Mouse (Mus musculus) testis, postnatal 14 days (tissue): ENCODE results near the gene Deup1.
"Not testable (repeated sequence)": the region's sequence is repeated elsewhere in the genome, so short reads cannot be mapped to it uniquely, and the experiment has no call there.

ENCODE experiments used
- DNase-seq: peaks from one replicate; pipeline ENCODE4 v3.0.0; 2021; ENCODE audit warnings: low spot score

The Deup1 gene

DNA sequence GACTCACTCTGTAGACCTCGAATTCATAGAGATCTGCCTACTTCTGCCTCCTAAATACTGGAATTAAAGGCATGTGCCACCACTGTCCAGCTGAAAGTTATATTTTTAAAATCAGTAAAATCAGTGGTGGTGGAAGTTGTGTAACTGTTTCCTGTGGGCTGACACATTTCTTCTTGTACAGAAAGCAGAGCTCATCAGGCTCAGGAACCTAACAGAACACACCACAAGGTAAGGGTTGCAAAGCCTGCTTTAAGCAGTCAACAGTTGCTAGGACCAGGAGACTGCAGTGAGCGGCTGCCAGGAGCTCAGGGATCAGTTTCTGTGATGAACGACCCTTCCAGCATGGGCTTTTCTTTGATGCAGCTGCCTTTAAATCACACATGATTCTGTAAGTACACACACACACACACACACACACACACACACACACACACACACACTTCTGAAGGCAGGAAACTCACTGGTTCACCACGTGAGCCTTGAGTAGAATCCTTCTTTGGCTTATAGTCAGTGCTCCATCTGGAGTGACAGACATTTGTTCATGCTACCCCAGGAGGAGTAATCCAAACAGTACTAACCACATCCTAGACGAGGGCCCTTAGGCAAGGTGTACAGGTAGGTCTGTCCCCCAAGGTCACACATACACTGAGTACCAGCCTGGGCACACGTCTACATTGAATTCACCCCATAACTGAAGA is 40.4 kb downstream of the Deup1 start:
- DNase-seq: no peak

DNA sequence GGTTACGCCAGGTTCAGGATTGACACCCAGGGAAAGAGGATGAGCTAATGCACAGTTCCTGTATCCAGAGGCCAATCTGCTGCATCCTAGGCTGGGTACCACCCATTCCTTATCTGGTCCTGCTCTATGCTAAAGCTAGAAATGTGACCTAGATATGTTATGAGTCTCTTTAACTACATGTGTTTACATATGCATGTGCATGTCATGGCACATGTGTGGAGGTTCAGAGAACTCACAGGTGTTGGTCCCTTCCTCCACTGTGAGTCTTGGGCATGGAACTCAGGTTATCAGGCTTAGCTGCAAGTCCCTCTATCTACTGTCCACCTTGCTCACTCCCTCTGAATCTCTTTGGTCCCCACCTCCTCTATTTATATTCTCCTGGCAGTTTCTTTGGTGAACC is 41.8 kb downstream of the Deup1 start:
- no peak for DNase-seq

DNA sequence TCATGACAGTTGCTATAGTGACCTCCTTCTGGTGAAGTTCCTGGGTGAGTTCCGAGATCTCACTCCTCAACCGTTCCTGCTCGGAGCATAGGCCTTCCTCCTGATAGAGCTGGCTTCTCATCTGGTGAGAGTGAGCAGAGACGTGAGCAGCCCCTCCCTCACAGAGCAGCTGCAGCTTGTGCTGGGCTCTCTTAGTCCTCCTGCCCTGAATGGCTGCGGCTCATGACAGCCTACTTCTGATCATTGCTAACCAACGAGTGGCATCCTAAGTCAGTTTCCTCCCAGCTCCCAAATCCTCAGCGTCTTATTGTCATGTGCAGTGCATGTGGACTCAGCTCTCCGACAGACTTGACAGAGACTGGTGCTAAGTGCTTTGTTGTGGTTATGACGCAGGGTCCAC is 43.5 kb downstream of the Deup1 start:
- no peak for DNase-seq

DNA sequence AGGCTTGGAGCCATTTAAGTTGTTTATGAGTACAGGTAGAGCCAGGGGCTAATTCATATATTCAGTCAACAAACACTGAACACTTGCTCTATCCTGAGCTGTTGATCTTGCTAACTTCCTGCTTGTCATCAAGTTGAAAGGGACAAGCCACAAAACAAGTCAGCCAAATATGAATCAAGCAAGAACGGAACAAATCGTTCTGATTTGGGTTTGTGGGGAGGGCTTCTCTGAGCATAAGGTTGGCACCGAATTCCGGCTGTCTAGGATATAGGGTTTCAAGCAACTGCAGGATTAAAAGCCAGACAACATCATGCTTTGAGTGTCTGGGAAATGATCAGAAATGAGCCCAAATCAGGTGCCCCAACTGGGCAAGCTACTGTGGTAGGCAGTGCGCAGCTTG is 45.7 kb downstream of the Deup1 start:
- DNase-seq: no peak

DNA sequence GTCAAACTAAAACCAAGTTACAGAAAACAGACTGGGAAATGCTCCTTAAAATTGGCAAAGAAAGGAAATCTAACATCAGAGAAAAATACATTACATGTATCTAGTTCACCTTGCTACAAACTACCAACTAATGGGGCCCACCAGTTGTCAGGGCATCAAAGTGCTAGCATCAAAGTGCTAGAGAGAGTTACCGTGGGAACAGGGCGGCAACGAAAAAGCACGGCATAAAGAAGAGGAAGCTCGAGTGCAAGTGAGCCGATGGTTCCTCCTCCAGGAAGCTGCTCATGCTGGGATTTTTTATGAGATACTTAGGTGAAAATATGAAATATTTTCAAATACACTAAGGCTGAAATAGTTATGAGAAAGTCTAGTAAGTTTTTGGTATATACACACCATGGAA is 47.6 kb downstream of the Deup1 start:
- DNase-seq: no peak

DNA sequence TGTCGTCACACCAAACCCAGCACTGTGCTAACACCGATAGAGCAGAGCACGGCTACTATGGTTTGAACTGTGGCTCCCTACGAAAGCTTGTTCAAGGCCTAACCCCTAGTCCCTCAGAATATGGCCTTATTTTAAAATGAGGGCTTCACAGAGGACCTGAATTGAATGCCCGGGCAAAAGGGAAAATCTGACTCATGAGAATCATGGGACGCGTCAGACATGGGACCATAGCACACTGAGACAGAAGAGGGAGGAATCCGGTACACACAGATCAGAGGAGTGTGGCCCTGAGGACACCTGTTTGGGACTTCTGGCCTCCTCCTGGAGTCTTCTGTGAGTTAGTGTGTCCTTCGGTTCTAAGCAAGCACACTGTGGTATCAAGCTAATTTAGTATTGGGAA is 48.8 kb downstream of the Deup1 start:
- no peak for DNase-seq

DNA sequence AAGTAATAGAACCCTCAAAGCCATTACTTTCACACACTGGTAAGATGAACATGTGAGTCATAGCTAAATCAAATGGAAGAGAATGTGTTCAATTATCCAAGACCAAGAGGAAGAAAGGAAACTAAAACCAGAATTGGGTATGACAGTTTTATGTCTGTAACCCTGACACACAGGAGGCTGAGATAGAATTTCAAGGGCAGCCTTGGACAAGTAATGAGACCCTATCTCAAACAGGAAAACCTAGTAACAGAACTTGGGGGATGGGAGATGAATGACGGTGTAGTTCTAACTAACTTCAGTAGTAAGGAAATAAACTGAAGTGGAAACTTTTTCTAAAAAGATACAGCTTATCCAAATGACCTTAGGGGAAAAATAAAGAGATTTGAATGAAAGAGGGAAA is 49.3 kb downstream of the Deup1 start:
- no peak for DNase-seq

DNA sequence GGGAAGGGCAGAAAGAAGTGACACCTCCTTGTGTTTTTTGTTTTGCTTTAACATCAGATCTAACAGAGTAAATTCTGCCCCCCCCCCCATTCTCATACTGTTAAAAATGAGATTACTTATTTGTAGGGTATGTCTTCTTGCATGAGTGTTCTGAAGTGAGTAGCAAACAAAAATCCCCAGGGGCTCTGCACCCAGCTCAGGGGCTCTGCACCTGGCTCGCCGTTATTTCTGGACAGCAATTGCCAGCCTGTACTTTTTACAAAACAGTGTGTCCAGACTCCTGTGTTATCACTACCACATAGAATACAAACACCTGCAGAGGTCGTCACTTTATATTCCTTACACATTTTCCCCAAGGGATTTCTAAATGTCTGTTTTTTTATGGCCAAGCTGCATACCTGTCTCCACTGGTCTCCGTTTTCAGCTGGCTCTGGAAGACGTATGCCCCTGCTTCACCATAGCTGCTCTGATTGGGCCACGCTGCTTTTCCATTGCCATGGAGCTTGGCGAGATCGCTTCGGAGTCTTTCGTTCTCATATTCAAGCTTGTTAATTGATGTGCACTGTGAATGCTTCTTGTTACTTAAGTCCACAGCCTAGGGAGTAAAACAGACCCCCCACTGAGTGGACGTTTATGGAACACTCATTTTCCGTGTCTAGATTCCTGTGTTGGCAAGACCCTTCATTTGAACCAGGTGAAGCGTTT is 52.8 kb downstream of the Deup1 start:
- no peak for DNase-seq

DNA sequence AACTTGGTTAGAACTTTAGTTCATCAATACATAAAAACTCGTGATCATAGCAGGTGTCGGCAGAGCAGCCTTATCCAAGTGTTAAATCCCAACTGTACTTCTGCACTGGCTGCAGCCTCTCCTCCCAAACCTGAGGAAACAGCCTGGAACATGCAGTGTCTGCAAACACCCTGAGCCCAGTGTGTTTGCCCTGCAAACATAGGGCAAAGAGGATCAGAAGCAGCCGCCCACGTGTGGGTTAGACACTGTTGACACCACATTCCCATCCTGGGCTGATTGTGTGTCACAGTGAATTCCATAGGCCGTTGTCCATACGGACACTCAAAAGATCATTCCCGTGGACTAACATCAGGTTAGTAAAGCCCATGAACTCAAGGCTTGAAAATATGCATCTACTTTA is 65.4 kb downstream of the Deup1 start:
- no peak for DNase-seq

DNA sequence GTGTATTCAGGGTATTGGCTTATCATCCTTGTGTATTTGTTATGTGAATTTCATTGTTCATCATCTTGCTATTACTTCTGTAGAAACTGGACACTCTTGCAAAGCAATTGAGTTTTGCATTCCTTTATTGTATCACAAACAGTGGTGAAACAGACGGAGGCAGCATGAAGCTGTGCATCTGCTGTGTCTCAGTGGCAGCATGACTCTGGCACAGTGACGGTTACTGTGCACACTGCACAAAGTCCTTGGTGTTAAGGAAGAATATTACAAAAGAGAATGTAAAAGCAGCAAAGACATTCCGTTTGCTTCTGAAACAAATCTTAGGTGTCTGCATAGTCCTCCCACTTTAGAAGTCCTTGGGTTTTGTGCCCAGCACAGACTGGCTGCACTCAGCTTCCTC is 67.3 kb downstream of the Deup1 start:
- no peak for DNase-seq

DNA sequence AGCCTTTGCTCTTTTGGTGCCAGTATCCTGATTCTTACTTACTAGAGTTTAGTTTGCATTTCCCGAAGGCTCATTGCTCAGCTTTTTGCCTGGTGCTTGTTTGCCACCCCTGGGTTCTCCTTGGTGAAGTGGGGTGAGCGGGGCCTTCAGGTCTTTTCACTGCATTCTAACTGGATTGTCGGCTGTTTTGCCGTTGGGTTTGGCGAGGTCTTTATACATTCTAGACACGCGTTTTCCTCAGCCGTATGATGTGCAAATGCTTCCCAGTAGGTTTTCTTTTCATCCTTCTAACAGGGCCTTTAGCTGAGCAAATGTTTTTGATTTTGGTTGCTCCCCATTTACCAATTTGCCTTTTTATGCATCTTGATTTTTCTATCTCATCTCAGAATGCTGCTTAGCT is 74.4 kb downstream of the Deup1 start:
- no peak for DNase-seq

DNA sequence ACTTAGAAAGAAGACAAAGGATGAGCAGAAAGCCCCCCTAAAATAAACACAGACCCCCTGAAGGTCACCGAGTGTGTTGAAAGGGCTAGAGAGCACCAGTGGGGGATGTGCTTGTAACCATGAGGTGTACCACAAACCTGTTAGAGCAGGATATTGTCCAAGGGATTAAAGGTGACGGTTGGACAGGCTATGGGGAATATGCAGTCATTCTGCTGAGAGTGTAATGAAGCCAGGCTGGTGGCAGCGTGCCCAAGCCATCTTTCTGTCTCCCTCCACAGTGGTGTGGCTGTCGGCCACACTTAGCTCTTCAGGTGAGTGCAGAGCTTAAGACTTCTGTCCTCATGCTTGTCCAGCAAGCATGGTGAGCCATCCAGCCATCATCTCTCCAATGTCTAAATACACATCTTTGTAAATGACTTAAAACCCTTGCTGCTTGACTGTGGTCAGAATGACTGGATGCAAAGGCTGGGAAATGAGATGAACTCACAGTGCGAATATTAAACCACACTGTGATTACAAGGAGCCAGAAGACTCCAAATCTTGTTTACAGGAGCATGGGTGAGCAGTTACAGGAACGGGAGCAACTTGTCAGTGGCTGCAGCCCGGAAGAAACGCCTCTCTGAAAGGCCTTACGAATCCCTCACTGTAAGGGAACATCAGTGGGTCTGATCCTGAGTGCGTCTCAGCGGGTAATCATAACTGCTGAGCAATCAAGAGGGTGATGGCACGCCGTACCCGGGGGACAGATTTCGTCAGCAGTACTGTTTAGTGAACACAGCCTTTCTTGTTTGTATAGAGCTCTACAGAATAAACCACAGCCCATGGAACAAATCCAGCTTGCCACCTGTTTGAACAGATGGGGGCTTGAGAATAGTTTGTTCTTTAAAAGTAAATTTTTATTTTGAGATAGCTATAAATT is 75.5 kb downstream of the Deup1 start:
- no peak for DNase-seq

DNA sequence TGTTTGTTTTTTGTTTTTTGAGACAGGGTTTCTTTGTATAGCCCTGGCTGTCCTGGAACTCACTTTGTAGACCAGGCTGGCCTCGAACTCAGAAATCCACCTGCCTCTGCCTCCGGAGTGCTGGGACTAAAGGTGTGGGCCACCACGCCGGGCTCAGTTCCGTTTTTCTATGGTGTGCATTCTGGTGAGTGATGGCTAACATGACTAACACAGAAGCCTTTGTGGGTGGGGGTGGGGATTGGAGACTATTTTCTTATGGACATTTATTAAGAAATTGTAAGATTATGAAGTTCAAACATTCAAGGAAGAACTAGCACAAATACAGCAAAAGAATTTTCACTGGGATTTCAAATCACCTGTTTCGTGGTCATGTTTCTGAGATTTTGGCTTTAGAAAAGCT is 76.7 kb downstream of the Deup1 start:
- DNase-seq: not testable (repeated sequence)

DNA sequence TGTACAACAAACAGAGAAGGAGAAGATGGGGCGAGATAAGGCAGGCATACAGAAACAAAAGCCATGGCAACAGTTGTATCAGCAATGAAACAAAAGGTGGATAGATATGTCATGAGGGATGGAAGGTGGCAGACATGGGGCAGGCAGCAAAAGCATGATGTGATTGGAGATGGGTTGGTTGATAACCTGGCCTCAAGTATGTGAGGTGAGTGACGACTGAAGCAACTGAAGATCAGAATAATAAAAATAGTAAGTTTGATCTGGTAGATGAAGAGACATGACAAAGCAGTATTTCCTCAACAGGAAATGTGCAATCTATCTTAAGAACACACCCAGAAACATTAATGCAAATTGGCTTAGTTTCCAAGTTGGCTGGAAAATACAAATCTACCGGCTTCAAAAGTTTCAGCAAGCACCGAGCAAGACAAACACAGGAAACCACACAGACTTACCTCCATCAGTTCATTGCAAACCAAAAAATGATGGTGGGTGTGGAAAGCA is 77.2 kb downstream of the Deup1 start:
- DNase-seq: no peak

DNA sequence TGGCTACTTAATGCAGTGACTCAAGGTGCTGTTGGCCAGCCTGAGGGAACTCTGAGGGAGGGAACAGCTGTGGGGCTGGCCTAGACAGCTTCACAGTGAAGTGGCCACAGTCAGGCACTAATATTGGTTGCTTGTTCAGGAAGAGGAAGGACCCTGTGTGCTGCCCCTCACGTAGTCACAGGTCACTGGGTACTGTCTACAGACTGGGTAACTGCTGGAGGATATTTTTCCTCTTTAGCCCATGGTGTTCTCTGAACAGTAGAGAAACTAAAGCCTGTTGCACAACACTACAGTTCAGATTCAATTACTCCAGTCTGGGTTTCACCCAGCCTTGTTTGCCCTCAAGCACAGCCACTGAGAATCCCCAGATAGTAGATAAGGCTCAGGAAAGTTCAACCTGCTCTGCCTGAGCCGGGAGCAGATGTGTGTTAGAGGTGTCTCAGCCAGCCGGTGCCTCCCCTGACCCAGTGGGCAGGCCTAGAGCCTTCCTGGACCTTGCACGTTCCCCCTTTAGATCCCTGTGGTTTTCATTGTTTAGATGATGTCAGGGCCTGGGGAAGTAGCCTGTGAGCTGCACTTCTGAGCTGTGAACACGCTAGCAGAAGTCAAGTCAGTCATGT is 85.9 kb downstream of the Deup1 start:
- DNase-seq: no peak

DNA sequence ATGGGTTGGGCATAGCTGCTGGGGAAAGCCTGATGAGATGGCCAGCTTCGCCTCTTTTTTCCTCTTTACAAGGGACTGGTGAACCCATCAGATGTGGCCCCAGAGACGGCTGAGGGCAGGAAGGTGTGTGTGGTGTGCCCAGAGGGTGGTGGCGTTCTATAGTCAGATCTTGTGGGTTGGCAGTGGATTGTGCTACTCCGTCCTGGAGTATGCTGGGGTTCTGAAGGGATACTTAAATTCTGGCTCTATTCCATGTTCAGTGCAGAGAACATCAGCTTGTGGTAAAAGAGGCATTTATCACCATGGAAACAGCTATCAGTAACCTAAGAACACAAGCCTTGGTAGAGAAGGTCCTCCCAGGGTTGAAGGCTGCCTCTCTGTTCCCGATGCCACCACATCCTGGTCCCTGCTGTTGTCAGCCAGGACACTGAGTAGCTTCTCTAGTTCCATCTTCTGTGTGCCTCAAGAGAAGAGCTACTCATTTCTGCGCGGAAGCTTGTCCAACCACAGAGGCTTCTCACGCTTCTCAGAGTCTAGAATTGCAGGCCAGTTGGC is 88.7 kb downstream of the Deup1 start:
- no peak for DNase-seq

DNA sequence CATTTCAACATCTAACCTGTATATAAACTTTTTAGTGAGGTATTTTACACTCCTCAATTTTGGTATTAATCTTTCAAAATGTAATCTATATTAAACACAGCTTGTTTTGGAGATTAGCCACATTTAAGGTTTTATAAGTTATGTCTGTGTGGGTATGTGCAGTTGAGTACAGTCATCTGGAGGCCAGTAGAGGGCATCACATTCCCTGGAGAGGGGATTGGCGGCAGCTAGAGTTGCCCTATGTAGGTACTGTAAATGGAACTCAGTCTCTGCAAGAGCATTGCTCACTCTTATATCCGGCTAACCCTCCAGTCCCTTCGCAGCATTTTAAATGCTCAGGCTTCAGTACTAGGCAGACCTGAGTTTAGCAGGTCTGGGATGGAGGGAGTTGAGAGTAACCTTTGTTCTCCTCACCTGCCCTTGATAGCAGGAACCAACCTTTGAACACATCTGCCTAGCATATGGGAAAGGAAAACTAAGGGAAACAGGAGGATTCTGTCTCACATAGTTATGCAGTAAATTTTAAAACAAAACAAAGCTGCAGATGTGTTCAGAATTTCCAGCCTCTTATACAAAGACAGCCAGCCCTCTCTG is 90.2 kb downstream of the Deup1 start:
- no peak for DNase-seq

DNA sequence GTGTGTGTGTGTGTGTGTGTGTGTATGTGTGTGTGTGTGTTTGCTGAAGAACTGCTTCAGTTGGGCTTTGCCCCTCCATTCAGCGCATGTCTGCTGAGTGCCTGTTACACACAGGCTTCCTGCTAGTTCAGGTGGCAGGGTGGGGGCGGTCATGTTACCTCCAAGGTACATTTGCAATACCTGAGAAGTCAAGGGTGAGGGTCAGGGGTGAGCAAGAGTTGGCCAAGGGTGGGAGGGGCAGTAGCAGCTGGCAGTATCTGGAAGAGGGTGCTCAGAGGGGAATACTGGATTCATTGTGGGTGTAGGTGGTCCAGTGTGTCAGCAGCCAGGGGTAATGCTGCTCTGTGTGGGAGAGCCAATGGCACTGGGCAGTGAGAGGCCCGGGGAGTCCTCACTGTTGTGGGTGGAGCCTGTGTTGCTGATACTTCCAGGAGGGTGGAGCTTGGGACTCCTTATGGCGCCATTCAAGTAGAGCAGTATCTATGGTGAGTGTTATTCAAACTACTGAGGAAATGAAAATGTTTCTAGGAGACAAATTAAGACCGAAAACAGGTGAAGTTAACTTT is 90.8 kb downstream of the Deup1 start:
- no peak for DNase-seq

DNA sequence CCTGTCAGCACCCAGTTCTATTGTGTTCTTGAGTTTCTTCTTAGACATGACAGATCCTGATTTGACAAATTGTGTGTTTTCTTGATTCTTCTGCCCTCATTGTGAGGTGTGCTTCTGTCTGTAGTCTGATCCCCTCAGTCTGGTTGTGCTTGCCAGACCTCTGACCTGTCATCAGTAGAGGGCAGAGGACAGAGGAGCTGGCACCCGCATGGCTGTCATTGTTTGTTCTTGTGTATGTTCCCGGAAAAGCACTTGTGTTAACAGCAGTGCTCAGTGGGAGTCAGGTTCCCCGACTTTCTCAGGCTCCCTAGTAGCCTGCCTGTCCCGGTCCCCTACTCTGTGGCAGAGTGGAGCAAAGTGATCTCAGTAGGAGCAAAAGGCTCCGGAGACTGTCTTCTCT is 92.3 kb downstream of the Deup1 start:
- DNase-seq: no peak

DNA sequence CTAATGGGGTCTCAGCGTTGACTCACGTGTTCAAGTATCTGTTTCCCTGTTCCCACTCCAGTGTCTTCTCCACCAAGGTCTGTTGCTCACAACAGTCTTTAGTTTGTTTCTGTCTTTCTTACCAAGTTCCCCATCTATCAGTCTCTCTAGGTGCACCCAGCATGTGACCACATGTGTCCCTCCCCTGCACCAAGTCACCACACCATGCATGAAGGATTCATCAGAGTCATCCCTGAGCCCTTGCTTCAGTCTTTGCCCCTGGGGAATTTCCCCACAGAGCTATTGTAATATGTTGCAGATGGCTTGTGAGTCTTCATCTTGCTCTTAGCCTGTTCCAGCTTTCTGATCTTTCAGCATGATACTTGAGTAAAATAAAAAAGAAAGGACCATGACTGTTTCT is 93.6 kb downstream of the Deup1 start:
- no peak for DNase-seq

DNA sequence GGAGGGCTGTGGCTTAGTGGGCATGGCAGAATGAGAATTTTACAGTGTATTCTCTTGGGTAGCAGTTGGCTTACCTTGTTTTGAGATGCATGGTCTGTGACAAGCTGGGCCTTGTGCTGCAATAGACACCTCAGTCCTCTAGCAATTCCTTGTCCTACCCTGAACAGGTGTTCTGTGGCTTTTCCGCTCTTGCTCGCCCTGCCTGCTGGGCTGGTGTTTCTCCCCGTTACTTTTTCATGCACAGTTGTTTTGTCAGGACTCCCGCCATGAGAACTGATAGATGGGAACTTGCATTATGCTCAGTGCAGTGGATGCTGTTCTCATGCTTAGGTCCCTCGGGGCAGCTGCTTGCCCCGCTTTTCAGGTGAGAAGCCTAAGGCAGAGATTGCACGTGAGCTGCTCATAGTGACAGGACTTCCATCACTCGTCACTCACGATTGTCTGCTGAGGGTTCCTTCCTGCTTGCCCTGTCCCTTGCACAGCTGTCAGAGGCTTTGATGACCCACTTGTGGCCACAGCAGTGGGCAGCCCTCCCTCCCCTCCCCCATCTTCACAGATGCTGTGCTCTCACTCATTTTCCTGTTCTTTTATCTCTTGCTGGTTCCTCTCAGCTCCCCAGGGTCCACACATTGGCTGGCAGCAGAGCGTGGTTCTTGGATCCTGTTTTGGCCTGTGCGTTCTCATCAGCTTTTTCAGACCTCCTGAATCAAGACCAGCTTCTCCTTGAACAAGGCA is 94.2 kb downstream of the Deup1 start:
- DNase-seq: no peak
